ENCODE assay signal across 20 mouse cellular contexts in genomic region chr2:105511690-105512089, GRCm38 (mm10).
DNase-seq lines count a peak whose midpoint lies in the region; ATAC-seq lines count a peak whose summit lies in the region.
"Had no signal": no experiment of that assay in that cellular context is flagged by ENCODE, and none has a peak within 500 bp of the region (broad histone marks: within the 10 kb centered on the region; RNA-seq: fewer than 3 reads in every experiment).

No protein-coding gene starts in this region.

- no peaks in the 10 kb centered on the region for H3K36me3 ChIP-seq in midbrain, embryonic 12.5 days
- H3K36me3 ChIP-seq in midbrain, embryonic 10.5 days = no peaks in the 10 kb centered on the region
- H3K36me3 ChIP-seq in limb, embryonic 10.5 days = no peaks in the 10 kb centered on the region
- H3K36me3 ChIP-seq: forebrain, embryonic 10.5 days; G1E; hindbrain, embryonic 13.5 days; intestine, embryonic 15.5 days; limb, embryonic 15.5 days; liver, embryonic 15.5 days had no signal

- no peak overlapping the region for H3K4me3 ChIP-seq in midbrain, embryonic 12.5 days
- H3K4me3 ChIP-seq in midbrain, embryonic 10.5 days = no peak overlapping the region
- H3K4me3 ChIP-seq in limb, embryonic 10.5 days = no peak overlapping the region
- H3K4me3 ChIP-seq: forebrain, embryonic 10.5 days; gastrocnemius, adult 2 months; hindbrain, embryonic 13.5 days; intestine, embryonic 15.5 days; limb, embryonic 15.5 days; liver, embryonic 15.5 days; myocyte had no signal

- H3K9me3 ChIP-seq in midbrain, embryonic 12.5 days = no peaks in the 10 kb centered on the region
- H3K9me3 ChIP-seq in midbrain, embryonic 10.5 days (replicated peaks) = no peaks in the 10 kb centered on the region
- H3K9me3 ChIP-seq in limb, embryonic 10.5 days (replicated peaks) = no peaks in the 10 kb centered on the region
- H3K9me3 ChIP-seq: forebrain, embryonic 10.5 days; G1E; intestine, embryonic 15.5 days; limb, embryonic 15.5 days; liver, embryonic 15.5 days had no signal

- peak; percentile 45; the same call in 1 of the 2 replicates for ATAC-seq in midbrain, embryonic 12.5 days (ENCODE audit: low FRiP score, low read depth)
- ATAC-seq: intestine, embryonic 15.5 days had no signal

- DNase-seq in midbrain, embryonic 10.5 days (ENCODE audit: low spot score) = no peak
- DNase-seq in R1 (ENCODE audit: low read depth, low spot score) (peak; percentile 33), MN1 (ENCODE audit: low spot score) (no peak)
- DNase-seq in limb, embryonic 10.5 days (ENCODE audit: low spot score) = peak; percentile 28
- no peak for DNase-seq in cerebellum, postnatal 14 days
- DNase-seq in gastrocnemius, adult 18-20 months (ENCODE audit: low spot score) = no peak
- DNase-seq: cerebellum, adult 8-10 months; gastrocnemius, adult 2 months; heart, postnatal 14 days; right cerebral cortex, postnatal 4 days had no signal

- peaks cover 32% of the 10 kb centered on the region; the same call in 1 of the 2 replicates for H3K27me3 ChIP-seq in midbrain, embryonic 12.5 days
- peaks cover 28% of the 10 kb centered on the region for H3K27me3 ChIP-seq in midbrain, embryonic 10.5 days (ENCODE audit: low read depth, poor library complexity, severe bottlenecking)
- no peaks in the 10 kb centered on the region for H3K27me3 ChIP-seq in limb, embryonic 10.5 days (ENCODE audit: low read depth, poor library complexity, severe bottlenecking)
- H3K27me3 ChIP-seq: intestine, embryonic 15.5 days; limb, embryonic 15.5 days; liver, embryonic 15.5 days had no signal

- H3K27ac ChIP-seq in midbrain, embryonic 12.5 days (replicated peaks) = no peak overlapping the region
- H3K27ac ChIP-seq in midbrain, embryonic 10.5 days (replicated peaks) = no peak overlapping the region
- H3K27ac ChIP-seq in limb, embryonic 10.5 days = no peak overlapping the region
- H3K27ac ChIP-seq: forebrain, embryonic 10.5 days; gastrocnemius, adult 2 months; hindbrain, embryonic 13.5 days; intestine, embryonic 15.5 days; limb, embryonic 15.5 days; liver, embryonic 15.5 days; stomach, postnatal 0 days had no signal

- no peak overlapping the region for H3K9ac ChIP-seq in midbrain, embryonic 12.5 days (replicated peaks)
- H3K9ac ChIP-seq: hindbrain, embryonic 13.5 days; intestine, embryonic 15.5 days; limb, embryonic 15.5 days; liver, embryonic 15.5 days had no signal

- H3K4me2 ChIP-seq in midbrain, embryonic 12.5 days (replicated peaks) = no peak overlapping the region
- H3K4me2 ChIP-seq: heart, embryonic 11.5 days; hindbrain, embryonic 13.5 days; intestine, embryonic 15.5 days; limb, embryonic 15.5 days; liver, embryonic 15.5 days had no signal

- 62% methylated on average over 4 of the region's 4 CpGs for WGBS in midbrain, embryonic 12.5 days
- 71% methylated on average over 4 of the region's 4 CpGs for WGBS in midbrain, embryonic 10.5 days
- 66% methylated on average over 4 of the region's 4 CpGs for WGBS in limb, embryonic 10.5 days

- peaks cover 18% of the 10 kb centered on the region for H3K4me1 ChIP-seq in midbrain, embryonic 12.5 days
- peaks cover 14% of the 10 kb centered on the region for H3K4me1 ChIP-seq in midbrain, embryonic 10.5 days
- H3K4me1 ChIP-seq in limb, embryonic 10.5 days = no peaks in the 10 kb centered on the region
- H3K4me1 ChIP-seq: intestine, embryonic 15.5 days; limb, embryonic 15.5 days; liver, embryonic 15.5 days had no signal

Comparison
In these comparisons a context has a peak if more than half of its experiments do, and no peak if none do; other contexts are left out.
1. DNase-seq: peak in R1 (single experiment) and limb, embryonic 10.5 days (single experiment); none in midbrain, embryonic 10.5 days (single experiment), cerebellum, postnatal 14 days (0 of 2), gastrocnemius, adult 18-20 months (single experiment) and MN1 (single experiment).